Mouse (Mus musculus): ENCODE measurements around the gene Adam3.

Gene Adam3

DNA sequence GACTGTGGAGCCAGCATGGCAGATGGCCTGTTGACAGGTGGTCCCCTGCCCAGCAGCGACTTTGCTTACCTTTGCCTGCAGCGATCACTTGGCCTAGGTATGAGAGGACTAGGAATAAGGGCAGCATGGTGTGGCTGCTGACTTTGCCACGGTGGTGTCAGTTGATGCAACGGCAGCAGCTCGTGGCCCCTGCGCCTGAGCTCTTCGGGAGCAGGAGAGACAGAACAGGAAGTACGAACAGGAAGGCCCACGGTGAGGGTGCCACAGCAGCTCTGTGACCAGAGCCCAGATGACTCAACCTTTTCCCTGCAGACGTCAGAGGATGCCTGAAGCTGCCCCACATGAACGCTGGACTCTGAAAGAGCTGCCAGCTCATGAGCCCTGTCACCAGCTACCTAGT is at the start of gene Adam3:
Gene Adam3, minus strand, starts transcription at position 223 of the 400 bp plus-strand sequence.
- DNase-seq (ENCODE audit: low read depth in 1 of 2, low spot score in 2 of 2): no peak

DNA sequence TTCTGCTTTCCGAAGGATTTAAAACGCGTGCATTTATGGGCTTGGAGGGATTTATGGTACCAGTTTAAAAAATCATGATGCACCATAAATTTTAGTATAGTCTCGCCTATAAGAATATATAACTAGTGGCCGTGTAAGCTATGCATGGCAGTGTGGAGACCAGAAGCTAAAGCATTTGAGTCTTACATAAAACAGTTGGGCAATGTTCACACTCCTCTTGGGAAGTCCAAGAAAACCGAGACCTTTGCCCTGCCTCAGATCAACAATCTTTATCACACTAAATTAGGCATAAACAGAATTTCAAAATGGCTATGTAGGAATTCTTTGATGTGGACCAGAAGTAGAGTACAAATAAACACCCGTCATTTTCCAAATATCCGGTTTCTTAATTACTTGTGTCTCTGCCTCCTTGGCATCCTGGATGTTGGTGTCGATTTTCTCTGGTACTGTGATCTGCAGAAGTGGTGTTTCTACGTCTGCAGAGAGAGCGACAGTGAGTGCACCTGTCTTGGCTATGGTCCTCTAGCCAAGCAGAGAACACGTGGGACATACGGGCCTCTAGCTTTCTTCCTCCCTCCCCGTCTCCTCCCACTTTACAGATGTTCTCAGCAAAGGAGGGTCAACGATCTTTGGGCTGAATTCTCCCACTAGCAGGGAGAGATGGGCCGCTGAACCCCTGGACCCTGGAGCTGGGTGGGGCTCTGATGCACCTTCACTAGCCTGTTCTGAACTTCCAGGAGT is 596 bp downstream of the Adam3 start:
- DNase-seq (ENCODE audit: low read depth in 1 of 2, low spot score in 2 of 2): no peak

Data from monocyte, adult 2 months (primary cell).